Mouse (Mus musculus) megakaryocyte, adult 5-6 weeks (primary cell): Measurements from ENCODE around the gene Gtf2e1. TPM values are rescaled to one million over a fixed set of nuclear protein-coding genes. Genes with fewer than 3 reads are reported as not detected.

ENCODE experiments used
- ATAC-seq: 2 replicates; pipeline ENCODE4 v1.8.0; 2016; ENCODE audit warnings: mild to moderate bottlenecking, inconsistent platforms; ENCODE audit not compliant: poor library complexity, severe bottlenecking
- total RNA-seq, 2 experiments: library from RNA; stranded (forward) in 1 of 2; stranded (reverse) in 1 of 2; fragments of 153-499, 151-499 nt in 1 of 2; fragments of 221-1000, 200-1000 nt in 1 of 2; gene quantifications; 2 replicates each; pipeline versions ENCODE4 v1.2.3 to v1.2.4; 2015 to 2017

The Gtf2e1 gene
- total RNA-seq, 2 experiments from 2014 or later, result 7.3 to 14.6 TPM

DNA sequence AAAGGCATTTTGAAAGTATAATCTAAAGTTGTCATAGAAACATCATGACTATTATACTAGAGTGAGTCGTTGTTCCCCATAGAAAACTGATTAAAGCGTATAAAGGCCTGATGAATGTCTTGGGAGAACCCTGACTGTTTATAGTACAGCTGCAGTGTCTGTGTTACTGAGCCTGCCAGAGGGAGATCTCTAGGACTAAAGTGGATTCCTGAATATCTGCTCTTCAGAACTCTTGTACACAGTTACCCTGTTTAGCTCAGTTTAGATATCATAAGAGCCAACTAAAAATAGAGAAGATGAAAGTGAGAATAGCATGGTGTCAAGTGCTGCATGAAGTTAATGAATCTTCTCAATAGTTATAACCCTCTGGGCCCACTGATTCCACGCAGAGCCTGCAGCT, 10.7 kb upstream of the Gtf2e1 start:
- ATAC-seq, result no peak

DNA sequence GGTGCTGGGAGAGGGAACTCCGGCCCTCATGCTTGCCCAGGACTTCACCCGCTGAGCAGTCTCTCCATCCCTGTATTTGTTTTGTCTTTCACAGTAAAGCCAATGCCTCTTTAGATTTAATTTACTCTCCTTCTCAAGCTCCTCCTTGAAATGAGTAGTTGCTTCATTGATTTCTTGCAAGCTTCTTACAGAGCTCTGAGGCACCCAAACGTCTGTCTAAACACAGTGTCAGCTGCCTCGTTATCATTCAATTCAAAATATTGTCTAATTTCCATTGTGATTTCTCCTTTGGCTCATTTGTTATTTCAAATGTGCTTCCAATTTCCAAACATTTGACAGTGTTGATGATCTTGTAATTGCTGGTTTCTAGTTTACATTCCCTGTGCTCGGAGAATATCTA, 6.7 kb upstream of the Gtf2e1 start:
- ATAC-seq, result no peak

DNA sequence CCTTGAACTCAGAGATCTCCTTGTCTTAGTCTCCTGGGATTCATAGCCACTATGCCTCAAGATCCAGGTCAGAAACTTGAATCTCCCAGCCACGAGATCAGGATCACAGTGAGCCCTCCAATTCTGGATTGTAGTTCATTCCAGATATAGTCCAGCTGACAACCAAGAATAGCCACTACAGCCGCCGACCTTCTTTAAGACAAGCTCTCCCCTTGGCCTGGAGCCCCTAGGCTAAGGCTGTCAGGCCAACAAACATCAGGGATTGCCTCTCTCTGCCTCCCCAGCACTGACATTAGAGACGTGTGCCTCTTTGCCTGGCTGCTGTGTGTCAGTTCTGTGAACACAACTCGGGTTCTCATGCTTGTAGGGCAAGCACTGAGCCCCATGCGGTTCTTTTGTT, 1.2 kb upstream of the Gtf2e1 start:
- no peak for ATAC-seq

DNA sequence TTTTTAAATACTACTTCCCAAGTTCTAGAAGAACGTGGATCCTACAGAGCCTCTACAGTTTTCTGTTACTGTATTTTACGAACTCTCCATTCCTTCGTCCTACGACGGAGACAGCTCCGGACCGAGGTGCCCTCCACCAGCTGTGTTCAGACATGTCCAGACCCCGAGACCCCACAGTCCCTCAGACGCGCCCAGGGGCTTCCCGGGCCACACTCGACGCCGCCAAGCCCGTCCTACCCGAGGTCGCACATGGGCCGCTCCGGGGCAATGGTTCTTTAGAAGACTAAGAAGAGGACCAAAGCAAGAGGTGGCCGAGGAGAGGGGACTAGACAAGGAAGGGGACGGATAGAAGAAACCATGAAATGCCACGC, 364 bp downstream of the Gtf2e1 start:
- peak; percentile 56 for ATAC-seq

DNA sequence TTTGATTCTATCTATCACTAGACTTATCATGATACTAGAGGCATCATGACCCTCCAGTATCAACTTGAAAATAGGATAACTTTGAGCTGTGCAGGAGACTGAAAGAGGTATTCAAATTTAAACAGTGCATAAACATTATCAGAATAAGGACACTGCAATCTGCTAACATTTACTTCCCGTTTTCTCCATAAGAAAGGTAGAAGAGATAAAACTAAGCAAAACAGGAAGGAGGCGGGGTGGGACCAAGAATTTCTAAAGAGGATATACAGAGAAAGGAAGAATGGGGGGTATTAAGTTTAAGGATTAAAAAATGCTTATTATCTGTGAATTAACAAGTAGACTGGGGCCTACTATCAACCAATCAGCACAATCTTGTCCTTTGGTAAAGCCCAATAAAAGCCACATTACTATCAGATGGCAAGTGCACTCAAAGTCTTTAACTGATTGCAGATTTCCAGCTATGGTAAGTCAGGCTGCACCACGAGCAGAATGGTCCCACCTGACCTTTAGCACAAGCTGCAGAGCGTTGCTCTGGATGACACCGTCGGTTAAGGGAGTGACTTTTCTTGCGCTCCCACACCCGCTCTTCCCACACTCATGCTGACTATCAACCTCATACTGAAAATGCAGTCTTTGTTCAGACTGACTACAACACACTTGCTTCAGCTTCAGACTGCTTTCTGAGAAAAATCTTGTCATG, 6.1 kb downstream of the Gtf2e1 start:
- ATAC-seq, result peak; percentile 66

DNA sequence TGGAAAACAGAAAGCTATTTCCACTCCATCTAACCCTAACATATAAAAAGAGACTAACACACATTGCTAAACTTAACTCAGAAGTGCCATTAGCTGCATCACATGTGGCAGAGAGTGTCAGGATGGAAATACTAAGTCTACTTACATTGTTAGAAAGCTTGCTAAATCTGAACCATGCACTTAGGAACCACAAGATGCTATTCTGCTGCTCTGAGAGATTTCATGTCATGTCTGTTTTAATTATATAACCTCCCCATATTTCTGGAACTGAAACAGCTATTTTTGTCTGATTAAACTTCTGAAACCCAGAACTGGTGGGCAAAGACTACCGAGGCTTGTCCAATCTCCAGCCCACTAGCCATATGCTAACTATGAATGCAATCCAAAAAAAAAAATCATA, 7.5 kb downstream of the Gtf2e1 start:
- ATAC-seq, result no peak

DNA sequence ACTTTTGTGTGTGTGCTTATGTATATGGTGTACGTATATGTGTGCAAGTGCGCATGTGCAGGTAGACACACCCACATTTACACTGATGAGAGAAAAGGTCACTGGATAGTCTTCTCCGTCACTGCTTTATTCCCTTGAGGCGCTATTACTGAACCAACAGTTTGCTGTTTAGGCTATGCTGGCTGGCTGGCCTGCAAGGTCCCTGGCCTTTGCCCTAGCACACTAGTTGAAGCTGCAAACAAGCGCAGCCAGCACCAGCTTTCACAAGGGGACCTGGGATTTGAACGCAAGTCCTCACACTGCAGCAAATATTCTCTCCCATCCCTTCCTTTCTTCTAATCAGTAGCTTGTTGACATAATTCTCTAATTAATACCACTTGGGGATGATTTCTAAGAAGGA, 9.4 kb downstream of the Gtf2e1 start:
- no peak for ATAC-seq

DNA sequence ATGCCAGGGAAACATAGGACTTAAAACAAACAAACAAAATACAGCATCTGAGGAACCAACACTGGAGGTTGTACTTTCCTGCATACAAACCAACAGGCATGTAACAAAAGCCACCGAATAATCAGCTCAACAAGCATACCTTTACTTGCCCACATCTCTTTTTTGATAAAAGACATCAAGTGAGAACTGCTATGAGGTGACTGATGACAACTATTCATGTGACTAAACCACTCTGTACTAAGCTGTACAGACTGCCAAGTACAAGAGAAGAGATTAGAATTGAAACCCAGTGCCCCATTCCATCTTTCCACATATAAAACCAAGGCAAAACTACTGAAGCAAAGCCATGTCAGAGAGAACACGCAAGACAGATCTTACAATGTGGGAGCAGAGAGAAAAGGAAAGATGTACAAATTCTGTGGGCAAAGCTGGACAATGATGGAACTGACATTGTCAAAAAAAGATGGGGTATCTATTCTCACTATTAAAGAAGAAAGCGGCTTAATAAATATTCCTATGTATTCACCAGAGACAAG, 12.8 kb downstream of the Gtf2e1 start:
- no peak for ATAC-seq

DNA sequence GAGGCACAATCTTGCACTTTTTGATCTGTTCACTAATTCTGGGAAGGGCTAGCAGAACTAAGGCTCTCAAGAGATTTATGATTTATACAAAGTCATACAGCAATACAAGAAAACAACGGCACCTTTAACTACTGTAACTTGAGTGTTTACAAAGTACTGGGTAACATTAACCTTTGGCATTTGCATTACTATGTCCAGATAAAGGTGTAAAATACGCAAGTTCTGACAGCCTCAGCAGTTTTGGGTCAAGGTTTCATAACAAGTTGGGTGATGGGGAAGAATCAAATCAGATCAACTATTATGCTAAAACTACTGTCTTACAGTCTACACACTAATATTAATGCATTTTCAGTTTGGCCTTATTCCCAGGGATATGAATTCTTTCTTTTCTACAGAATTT, 14.5 kb downstream of the Gtf2e1 start:
- ATAC-seq, result no peak

DNA sequence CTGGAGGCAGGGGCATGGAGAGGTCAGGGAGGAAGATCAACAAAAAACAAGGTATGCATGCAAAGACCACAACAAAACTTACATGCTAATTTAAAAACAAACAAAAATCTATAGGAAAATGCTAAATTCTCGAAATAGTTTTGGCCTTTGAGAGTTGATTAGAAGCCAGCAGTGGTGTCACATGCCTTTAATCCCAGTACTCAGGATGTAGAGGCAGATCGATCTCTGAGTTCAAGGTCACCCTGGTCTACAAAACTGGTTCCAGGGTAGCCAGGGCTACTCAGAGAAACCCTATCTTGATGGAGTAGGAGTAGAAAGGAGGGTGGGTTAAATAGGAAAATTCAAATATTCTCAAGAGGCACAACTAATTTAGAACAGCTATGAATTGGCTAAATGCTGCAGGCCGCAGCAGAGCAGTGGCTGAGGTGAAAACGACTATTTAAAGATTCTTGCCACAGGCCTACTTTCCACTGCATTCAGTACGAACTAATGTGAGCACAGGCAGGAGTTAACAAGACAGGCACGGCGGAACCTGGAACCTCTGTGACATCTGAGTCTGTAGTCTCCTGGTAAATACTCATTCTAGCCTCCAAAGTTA, 17.4 kb downstream of the Gtf2e1 start:
- ATAC-seq, result no peak

DNA sequence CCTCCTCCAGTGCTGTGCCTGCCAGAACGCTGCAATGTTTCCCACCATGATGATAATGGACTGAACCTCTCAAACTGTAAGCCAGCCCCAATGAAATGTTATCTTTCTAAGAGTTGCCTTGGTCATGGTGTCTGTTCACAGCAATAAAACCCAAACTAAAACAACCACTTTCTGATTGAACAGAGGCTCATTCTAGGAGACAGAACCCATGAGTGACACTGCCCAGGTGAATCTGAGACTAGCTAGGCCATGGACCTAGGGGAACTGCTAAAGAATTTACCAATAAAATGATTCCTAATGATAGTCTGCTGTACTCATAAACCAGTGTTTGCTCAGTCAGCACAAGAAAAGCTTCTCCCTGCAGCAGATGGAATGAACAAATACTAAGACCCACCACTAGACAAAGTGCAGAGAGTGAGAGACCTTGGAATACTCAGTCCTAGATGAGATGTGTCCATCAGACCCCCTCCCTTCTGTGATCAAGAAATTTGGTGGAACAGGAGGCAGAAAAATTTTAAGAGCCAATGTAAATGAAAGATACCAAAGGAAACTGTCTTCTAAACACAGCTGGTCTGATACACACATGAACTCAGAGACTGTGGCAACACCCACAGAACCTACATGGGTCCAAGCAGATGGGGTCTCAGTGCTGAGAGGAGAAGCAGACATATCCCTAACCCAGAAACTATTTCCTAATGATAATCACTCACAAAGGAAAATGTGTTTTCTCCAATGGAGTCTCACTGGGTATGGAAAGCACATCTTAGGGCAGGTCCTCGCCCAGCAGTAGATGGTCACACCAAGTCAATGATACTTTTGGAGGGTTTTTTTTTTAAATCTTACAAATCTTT, 19.2 kb downstream of the Gtf2e1 start:
- no peak for ATAC-seq

DNA sequence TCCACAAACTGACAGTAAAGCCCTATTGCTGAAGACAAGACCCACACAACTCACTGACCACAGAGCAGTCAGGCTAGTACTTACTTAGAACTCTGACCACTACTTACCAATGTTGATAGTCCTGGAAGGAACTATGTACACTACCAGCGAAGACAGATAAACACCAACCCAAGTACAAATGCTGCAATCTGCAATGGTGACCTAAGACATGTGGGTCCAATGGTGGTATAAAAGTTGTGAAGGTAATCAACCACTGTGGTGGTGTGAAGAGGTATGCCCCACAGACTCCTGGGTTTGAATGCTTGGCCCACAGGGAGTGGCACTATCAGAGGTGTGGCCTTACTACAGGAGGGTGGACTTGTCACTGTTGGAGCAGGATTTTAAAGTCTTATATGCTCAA, 19.9 kb downstream of the Gtf2e1 start:
- no peak for ATAC-seq

DNA sequence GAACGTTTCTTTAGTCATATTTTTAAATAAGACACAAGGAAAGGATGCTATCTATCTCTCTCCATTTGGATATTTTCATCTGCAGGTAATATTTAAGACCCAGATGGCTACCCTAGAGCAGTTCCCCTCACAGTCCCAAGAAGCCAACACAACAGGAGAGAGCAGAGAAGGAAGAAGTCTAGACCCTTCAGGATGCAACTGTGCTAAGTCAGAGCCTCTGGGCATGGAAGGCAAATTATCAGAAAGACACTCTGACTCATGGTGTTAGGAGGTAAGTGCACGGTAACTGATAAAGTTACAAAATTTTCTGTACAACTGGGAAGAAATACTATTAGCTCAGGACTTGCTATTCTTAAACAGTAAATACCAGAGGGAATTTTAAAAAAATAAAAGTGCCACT, 20.9 kb downstream of the Gtf2e1 start:
- ATAC-seq, result no peak

DNA sequence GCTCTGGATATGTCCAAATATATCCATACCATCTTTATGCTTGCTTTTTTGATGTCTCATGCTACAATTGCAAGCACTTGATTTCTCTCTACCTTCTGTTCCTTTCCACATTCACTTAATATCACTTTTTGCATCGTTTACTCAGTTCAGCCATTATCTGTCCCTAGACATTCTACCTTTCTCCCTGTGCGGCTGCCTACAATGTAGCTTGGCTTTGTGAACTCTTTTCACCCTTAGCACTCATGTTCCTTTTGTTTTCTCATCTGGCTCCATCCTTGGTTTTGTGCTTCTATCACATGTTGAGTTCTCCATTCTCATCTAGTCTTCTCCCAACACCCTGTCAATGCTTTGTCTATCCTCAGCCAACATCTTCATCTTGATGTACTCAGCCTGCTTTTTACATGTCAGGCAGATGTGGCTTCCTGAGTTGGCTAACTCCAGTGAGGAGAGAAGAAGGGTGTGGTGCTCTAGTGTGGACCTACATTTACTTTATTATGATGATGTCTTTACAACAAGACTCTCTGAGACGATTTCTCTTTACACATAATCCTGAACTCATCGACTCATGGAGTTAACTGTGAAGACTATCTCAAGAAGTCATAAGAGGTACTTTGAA, 21.9 kb downstream of the Gtf2e1 start:
- no peak for ATAC-seq

DNA sequence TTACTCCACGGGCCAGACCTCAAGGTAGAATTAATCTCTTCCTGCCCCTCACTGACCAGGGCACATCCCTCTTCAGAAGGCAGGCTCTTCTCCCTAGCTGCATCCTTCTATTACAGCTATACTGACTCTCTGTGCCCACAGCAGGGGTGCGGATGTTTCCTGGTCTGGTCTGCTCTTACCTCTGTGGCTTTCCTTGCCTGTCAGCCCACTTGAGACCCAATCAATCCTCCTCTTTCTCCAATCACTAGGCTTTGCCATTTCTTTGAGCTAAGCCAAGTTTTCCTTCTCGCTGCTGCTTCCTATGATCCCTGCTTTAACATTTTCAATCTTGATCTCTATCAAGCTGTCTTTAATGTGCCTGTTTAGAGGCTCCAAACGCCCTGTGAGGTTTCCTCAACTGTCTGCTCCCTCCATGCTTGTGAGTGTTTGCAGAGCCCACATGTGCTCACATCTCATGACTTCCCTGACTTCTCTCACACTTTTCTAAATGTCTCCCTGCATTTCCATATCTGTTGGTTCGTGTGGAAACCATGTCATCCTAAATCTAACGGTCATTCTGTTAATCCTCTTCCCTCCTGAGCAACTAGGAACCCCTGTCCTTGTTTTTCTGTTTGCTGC, 23.1 kb downstream of the Gtf2e1 start:
- no peak for ATAC-seq

DNA sequence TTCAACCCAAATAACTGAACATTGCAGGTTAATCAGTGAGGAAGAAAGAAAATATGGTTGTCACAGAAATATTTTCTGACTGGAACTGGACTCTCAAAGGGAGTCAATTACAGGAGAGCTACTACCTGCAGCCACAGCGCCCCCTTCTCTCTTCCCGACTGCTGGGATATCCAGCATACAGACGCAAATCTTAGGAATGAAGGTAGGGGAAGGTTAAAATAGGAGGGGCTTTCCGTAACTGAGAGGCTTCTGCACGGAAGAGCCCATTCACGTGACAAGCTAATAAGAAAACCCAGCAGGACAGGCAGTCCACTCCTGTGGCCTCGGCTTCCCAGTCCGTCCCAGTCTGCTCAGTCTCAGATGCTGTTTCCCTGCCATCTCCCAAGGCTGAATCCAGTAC, 24.9 kb downstream of the Gtf2e1 start:
- ATAC-seq, result no peak

DNA sequence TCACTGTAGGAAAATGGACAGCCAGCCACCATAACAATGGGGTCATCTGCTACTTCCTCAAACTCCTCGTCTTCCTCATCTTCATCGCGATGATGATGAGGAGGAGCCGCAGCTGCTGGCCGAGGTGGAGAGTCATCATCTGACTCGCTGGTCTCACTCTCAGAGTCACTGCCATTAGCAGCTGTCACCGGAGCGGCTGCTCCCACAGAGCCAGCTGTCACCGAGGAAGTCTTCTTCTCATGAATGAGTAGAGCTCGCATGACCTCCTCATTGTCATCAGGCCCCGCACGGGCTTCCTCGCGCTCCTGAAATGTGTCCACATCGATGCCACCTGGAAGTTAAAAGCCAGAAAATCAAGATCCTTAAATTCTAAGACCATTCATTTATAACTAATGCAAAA, 28.1 kb downstream of the Gtf2e1 start:
- ATAC-seq, result no peak

DNA sequence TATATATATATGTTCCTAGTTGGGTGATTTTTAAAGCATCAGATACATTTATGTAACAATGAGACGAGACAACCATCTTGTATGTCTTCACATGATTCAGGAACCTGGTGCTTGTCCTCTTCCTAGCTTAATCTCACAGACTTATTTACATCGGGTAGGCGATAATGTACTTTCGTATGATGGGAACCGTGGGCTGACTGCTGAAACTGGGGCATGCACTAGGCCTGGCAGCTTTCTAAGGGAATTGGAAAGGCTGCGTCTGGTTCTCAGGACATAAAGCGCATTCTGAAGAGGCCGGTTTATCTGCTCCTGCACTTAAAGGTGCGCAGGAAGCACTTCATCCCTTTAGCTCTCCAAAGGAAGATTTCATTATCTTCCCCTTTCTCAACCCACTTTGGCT, 32.8 kb downstream of the Gtf2e1 start:
- ATAC-seq, result no peak

DNA sequence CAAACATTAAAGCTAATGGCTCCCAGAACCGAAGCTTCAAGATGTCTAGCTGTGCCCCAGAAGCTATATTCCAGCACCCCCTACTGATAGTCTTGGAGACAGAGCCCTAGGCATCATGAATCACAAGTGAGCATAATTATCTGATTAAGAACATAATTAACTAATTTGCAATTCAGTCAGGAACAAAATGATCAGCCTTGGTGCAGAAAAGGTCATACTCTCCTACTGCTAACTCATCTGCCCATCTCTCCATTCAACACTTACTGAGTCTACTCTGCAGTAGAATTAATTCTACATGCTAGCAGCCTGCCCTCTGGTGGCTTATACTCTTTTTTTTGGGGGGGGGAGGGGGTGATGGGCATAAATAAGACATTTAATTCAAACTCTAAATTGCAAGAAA, 35.1 kb downstream of the Gtf2e1 start:
- no peak for ATAC-seq

DNA sequence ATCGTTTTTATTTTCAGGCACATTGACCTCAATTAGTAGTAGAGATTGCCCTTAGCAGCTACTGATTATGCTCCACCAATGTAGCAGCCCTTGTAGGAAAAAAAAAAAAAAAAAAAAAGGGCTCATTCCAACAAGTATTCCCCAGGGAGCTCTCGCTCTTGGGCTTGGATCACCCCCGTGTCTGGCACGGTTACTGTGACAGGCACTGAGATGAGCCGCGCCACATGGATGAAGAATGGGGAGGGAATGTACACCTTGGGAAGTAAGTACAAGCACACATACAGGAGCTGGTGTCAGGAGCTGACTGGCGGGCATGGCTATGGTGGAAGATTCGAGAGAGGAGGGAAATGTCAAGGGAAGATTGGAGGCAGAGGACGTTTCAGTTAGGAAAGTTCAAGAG, 41.0 kb downstream of the Gtf2e1 start:
- no peak for ATAC-seq

DNA sequence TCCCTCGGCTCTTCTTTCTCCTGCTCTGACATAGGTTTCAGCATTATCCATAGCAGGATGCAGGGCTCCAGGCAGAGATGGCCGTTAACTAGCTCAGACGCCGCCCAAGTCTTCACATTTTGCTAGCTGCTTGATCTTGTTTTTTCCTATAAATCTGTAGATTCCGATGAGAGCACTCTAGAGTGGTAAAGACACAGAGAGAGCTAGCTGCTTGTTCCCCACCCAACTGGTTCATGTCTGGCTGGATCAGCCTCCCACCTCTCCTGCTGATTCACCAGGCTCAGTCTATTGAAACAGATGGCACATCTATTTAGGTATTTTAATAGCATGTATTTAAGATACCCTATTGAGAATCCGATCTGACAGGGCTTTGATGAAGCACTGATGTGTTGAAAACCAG, 44.6 kb downstream of the Gtf2e1 start:
- no peak for ATAC-seq
